Mouse (Mus musculus) stomach, postnatal 0 days (tissue): ENCODE data around the gene Slc25a17.

Experiments
- CTCF ChIP-seq: IDR thresholded peaks from 2 replicates; pipeline ENCODE4 v1.5.1; 2016; ENCODE audit warnings: antibody characterized with exemption, low read depth, mild to moderate bottlenecking, moderate library complexity
- EP300 ChIP-seq: optimal IDR thresholded peaks from 2 replicates; pipeline ENCODE3; 2016; ENCODE audit warnings: antibody characterized with exemption

DNA sequence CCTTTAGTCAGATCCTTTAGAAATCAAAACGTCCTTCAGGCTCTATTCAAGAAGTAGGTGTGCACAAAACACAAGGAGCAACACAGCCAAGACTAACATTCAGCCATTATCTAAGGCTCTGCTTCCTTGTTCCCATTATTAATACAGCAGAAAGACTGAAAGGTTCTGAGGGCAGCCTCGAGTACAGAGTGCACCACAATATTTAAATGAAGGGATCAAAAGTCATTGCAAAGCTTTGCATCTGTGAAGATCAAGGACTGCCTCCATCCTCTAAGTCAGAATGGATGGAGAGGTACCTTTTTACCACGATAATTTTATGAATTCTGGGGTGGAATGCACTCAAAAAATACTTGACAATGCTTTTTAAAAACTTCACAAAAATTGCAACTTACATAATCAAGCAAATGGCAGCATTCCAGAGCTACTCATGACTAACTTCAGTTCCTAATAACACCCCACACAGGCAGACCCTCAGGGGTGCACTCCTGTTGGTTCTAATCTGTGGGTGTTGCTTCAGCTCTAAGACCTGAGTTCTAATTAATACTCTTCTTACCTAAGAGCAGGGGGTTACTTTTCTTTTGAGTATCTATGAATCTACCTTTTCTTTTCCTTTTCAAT is 29.7 kb downstream of the Slc25a17 start:
- TF ChIP-seq CTCF, result no peak
- TF ChIP-seq EP300, result no peak
